Mouse (Mus musculus) kidney, postnatal 4 days (tissue): ENCODE results near the gene Gm20388.
"Not testable (repeated sequence)": the region's sequence is repeated elsewhere in the genome, so short reads cannot be mapped to it uniquely, and the experiment has no call there.

Experiments
- DNase-seq, 2 experiments: peaks; one replicate each; pipeline ENCODE4 v3.0.0; 2021; ENCODE audit warnings: mixed read lengths in 2 of 2

The Gm20388 gene

GRCm38 (mm10) chr8:123808671-123809070, 3898.0 kb downstream of the Gm20388 start:
- no peak for DNase-seq

DNA sequence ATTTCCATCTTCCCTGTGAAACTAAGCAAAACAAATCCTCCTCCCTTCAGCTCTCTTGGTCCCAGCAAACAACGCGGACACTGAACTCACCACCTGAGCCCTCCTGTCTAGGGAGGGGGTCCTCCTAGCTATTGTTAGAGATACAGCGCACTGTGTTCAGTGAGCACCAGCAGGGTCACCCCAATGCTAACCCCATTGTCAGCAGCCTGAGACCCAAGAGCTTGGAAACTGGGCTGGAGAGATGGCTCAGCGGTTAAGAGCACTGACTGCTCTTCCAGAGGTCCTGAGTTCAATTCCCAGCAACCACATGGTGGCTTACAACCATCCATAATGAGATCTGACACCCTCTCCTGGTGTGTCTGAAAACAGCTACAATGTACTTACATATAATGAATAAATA, 3898.7 kb downstream of the Gm20388 start:
- DNase-seq, result not testable (repeated sequence)

DNA sequence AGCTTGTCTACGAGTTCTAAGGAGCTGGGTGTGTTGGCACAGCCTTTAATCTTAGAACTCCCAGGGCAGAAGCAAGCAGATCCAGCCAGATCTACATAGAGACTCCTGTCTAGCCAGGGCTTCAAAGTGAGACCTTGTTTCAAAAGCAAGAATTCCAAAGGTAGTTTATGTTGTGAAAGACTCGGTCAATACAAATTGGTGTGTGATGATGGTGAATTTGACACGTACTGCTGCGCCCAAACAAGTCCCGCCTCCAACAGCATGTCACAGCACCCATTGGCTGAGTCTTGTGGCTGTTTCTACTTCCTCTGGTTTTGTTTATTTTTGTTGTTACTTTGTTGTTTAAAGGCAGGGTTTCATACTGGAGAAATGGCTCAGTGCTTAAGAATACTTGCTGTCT, 3901.6 kb downstream of the Gm20388 start:
- no peak for DNase-seq

DNA sequence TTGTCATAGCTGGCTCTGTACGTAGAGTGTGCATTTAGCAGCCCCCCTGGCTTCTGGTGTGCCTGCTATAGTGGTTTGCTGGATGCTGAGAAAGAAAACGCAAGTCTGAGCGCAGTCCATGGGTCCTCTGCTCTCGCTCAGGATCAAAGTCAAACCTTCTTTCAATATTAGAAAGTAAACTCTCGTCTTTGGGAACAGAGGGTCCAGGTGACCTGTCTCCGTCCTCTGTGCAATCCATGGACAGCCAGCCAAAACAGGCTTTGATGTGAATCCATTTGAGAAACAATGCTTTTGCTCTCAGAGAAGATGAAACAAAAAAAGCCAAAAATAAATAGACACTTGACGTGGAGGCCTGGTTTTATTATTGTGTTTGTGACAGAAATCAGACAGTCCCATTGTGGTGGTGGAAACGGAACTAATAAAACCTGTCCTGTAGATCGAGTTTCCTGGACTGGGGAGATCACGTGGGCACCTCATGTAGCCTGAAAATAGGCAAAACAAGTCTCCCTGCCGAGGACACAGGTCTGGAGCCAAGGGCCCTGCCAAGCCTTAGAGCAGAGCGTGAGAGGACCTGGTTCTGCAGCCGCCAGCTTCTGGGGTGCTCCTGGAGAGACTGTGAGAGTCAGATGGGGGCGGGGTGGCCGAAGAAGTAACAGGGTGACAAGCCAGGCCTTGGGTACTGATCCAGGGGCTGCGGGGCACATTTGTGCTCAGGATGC, 3902.7 kb downstream of the Gm20388 start:
- peak; percentile 25 to 47 for DNase-seq

DNA sequence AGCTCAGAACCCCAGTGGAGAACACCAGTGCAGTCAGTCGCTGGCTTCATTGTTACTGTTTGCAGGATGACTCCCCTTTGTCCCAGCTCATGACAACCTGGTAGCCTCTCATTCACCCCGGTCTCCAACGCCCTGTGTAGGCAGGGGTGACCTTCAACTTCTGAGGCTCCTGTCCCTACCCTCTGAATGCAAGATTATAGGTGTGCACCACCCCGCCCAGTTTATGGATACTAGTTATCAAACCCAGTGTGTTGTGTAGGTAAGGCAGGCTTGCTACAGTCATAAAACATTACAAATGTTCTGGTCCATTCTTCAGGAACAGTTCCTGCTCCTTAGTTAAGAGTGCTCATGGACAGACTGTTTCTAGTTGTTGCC, 3903.2 kb downstream of the Gm20388 start:
- no peak for DNase-seq

DNA sequence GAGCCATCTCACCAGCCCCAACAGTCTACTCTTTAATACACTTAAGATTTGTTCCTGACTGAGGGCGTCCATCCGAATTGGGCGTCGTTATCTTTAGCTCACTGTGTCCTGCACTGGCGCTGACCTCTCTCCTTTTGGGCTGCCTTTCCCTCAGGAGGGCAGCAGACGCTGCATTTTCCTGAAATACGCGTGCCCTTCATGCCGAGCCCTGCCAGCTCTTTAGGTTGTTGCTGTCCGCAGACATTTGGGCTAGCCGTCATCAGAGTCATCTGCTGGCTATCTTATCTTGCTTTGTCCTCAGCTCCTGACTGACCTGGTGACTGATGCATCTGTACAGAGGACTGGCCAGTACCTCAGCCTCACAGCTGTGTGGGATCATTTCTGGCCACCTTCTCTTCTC, 3904.7 kb downstream of the Gm20388 start:
- no peak for DNase-seq

DNA sequence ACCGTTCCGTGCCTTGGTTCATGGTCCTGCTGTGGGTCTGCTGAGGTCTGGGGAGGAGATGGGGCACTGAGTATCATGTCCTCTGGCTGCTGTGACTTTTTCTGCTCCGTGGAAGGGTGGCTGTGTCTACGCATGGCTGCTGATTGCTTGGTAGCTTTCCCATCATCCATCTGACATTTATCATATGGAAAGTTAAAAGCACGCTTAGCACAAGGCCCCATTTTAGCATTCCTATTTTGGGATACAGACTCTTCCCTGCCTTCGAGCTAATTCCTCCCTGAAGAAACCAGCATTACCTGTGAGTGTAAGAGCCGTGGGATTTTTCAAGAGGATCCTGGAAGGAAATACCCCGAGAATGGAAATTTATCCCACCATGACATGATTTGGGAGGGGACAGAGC, 3906.3 kb downstream of the Gm20388 start:
- no peak for DNase-seq

DNA sequence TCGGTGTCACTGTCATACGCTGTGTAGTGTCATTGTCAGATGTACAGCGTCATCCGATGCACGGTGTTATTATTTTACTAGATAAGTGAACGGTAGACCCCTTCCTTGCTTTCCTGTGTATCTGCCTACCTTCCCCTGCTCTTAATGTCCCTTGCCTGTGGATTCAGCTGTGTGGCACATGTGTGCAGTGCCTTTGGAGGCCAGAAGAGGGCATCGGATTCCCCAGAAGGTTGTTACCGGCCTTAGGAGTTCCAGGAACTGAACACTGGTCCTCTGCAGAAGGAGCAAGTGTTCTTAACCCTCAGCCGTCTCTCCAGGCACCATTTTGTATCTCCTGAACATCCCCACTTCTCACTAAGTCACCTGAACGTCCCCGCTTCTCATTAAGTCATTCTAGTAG, 3907.1 kb downstream of the Gm20388 start:
- DNase-seq, result no peak

DNA sequence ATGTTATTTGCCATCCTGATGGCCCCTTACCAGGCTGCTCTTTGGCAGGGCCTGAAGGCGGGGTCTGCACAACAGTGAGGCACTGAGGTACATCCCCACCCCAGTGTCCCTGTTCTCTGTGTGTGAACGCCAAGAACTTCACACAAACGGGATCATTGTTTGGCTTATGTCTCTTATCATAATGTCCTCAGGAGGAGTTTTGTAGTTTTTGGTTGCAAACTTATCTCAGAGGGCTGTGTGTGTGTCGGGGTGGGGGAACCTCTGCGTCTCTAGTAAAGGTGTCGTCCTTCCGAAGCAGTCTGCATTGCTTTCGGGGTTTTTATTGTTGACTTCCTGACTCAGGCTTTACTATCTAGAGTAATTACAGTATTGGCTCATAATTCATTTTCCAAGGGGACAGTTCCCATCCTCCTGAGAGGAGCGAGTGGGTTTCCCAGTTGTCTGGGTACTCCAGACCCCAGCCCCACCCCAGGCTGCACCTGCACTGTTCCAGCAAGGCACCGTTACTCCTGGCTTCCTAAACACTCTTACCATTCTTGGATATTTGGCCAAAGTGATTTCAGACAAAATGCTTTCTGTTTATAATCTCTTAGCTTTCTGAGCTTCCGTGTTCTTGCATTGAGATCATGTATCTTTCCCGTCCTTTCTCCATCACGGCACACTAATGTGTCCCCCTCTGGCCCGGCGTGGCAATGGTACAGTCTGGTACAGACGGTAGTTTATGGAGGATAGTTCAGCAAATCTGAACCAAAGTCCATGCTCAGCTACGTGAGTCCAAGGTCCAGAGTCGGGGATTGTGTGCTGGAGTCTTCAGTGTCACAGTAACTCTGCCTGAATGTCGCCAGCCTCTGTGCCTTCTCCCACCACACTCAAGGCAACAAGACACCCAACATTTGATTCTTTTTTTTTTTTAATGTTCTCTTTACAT, 3909.3 kb downstream of the Gm20388 start:
- peak in 1 of 2 experiments; percentile 47 for DNase-seq

DNA sequence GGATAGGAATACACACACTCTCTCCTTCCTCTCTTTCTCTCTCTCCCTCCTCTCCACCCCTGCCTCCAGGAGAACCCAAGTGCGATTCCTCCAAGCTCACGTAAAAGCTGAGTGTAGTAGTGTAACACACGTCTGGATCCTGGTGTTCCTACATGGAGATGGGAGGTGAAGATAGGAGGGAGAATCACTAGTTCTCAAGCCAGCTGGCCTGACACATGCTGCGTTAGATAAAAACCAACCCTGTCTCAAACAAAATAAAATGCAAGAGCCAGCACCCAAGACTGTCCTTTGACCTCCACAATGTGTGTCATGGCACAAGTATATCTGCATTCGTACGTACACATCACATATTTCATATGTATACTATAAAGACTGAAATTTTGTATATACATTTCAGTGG, 3910.1 kb downstream of the Gm20388 start:
- no peak for DNase-seq

- no peak for DNase-seq
Observed at GRCm38 (mm10) chr8:123823111-123823510, 3912.5 kb downstream of the Gm20388 start.

- no peak for DNase-seq
Observed at GRCm38 (mm10) chr8:123823532-123824123, 3913.0 kb downstream of the Gm20388 start.

DNA sequence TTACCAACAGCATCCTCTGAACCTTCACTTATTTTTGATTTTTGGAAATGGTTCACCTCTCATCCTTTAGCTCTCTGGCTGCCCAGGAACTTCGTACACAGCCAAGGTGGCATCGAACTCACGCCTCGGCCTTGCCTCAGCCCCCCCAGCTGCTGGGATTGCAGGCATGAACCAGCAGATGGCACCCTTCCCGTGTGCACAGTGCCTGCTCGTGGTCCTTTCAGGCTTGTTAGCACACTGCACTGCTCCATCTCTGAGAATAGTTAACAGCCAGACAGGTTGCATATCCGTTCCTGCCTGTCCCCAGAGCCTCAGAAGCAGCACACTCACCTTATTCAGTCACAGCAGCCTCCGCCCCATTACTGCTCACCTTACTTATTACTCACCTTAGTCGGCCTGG, 3915.4 kb downstream of the Gm20388 start:
- DNase-seq, result no peak

DNA sequence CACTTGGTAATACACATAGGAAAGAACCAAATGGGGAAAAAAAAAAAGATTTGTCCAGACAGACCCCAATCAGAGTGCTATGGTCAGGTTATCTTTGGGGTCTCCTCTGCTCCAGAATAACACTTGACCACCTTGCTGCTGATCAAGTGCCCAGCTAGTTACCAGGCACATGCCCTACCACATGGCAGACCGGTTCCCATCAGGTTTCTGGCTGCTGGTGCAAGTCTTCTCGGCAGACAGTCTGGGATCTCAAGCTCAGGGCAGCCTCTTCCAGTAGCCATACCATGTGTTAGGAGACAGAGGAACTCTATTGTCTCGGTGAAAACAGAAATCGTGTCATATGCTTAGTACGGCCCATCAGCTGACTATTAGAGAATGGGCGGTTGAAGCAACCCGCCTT, 3916.1 kb downstream of the Gm20388 start:
- no peak for DNase-seq

DNA sequence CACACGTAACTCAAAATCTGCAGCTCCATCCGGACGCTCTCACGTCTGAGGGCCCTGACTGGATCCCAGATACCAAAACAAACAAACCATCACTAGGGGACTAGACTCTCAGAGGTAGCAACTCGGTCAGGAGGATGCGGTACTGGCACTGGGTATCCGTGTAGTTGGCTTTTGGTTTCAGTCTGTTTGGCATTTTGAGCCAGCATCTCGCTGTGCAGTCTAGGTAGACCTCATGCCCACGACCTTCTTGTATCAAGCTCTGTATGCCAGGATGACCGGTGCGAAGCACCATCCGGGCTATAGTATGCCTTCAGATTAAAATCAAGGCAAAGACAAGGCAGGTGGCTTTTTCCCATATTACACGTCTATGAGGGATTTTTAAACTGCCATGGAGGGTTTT, 3916.9 kb downstream of the Gm20388 start:
- DNase-seq, result no peak

- DNase-seq, result peak; percentile 63 to 66
Observed at GRCm38 (mm10) chr8:123832757-123833156, 3922.1 kb downstream of the Gm20388 start.

DNA sequence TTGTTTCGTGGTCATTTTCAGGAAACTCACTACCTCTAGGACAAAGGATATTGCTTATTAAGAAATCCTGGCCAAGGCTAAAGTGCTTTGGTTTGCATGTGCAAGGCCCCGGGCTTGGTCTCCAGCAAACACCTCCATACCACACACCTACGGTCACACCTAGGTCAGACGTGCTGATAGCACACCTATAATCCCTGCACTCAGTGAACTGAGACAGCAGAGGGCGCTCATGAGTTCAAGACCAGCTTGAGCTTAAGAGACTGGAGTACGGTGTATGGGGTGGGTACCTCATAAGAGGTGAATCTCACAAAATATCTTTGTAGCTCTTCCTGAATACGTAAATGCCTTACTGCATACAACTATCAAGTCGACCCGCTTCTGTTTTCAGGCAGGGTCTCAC, 3924.8 kb downstream of the Gm20388 start:
- DNase-seq, result peak; percentile 74

DNA sequence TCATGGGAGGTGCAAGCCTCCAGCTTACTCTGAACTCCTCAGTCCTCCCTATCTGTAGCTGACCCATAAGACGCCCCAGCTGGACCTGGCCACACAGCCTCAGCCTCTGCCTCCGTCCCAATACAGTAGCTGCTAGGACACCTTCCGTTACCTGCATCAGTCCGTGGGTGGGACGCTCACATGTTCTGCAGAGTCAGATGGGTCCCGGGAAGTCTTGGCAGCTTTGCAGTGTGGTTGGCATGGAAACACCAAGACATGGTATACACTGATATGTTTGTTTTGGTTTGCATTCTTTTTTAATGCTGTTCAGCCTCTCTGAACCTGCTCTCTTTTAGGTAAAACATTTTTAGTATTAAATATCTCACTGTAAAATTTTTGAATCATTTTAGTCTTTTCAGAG, 3925.7 kb downstream of the Gm20388 start:
- no peak for DNase-seq

DNA sequence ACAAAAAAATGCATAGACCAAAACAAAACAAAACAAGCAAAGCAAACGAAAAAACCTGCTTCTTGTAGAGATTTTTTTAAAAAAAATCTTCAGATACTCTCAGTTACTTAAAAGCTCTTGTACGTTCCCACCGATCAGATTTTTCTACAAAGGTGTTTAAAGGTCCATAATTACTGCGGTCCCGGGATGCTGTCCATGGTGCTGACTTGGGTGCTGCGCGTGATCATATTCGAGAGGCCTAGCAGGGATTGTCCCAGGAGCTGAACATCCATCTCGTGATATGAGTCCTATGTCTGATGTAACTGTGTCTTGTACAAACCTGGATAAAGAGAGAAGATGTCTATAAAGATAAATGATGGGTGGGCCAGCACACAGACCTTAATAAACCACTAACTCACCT, 3927.9 kb downstream of the Gm20388 start:
- peak; percentile 66 to 68 for DNase-seq

GRCm38 (mm10) chr8:123840578-123841345, 3930.1 kb downstream of the Gm20388 start:
- DNase-seq, result no peak

DNA sequence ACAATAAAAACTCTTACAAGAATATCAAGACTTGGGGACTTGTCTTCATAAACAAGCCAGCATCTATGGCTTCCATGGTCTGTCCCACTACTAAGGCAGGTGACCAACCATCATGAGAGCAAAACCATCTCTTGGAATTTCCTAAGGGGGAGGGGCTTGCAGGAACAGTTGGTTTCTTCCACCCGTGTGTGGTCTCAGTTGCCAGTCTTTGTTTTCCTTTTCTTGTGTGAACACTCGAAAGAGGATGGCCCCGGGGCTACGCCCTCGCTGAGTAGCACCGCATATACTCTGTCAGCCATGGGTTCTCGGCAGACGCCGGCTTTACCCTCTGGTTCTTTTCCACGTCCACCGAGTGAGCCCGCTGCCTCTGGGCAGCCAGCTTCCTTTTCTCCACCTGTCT, 3931.4 kb downstream of the Gm20388 start:
- DNase-seq, result no peak

- no peak for DNase-seq
Observed at GRCm38 (mm10) chr8:123844341-123844740, 3933.7 kb downstream of the Gm20388 start.

DNA sequence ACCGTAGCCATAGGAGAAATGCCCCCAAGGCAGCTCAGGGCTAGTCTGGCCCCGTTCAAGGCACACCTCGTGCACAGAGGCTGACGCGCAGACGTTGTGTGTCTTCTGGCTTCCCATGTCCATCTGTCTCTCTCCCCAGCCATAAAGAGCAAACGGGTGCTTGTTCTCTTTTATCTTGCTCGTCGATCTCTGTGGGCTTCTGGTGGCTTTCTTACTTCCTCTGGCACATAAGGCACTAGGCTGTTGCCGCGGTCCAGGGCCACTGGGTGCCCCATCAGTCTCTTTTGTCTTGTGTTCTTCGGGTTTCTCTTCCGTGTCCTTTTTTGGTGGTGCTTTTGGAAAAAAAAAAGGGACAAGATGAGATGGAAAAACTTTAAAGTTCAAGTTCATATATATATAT, 3934.5 kb downstream of the Gm20388 start:
- DNase-seq, result no peak
